Mouse (Mus musculus) inflammation-experienced regulatory T-cells, adult 6 months (primary cell): ENCODE data around the gene Rnf8. TPM values are rescaled to one million over a fixed set of nuclear protein-coding genes. Genes with fewer than 3 reads are reported as not detected.

Experiments used
- ATAC-seq: one replicate; pipeline ENCODE4 v1.8.0; 2017
- polyA plus RNA-seq, 3 experiments: library from polyadenylated mRNA; unstranded; fragments of 100-300 nt; shearing (Covaris generic); gene quantifications; one replicate each; pipeline ENCODE4 v1.2.1; 2017

Gene Rnf8
- polyA plus RNA-seq, 3 experiments from 2014 or later, result 24.6 to 27.5 (median 24.9) TPM

DNA sequence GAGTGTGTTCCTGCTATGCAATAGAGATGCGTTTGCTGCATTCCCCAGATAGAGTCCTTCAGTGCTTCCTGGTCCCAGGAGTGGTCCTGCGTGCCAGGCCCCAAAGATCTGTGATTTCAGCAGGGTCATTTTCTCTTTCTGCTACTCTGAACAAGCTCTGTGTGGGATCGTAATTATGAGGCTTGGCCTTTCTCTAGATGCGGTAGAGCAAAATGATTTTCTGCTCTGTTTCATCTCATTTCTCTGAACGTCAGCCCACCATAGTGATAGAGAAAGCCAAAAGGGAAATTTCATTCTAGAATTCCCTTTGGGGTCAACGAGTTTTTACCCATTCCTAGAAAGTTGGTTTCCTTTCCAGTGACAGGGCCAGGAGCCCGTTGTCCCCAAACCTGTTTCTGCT lies 67.7 kb downstream of the Rnf8 start:
- ATAC-seq, result no peak

DNA sequence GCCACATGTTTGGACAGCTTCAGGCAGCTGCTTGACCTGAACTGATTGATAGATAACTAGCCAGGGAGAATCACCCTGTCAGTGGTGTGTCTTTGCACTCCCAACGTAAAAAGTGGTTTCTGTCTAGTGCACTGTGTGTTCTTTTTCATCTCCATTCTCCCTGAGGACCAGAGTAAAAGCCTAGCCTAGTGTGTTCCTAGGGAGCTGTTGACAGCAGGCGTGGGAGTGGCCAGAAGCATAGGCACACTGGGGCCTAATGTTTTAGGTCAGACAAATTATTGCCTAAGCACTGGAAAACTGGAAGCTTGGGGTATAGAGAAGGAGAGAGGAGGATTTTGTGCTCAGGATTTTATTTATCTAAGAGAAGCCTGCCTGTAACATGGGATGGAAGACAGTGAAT lies 68.5 kb downstream of the Rnf8 start:
- no peak for ATAC-seq

DNA sequence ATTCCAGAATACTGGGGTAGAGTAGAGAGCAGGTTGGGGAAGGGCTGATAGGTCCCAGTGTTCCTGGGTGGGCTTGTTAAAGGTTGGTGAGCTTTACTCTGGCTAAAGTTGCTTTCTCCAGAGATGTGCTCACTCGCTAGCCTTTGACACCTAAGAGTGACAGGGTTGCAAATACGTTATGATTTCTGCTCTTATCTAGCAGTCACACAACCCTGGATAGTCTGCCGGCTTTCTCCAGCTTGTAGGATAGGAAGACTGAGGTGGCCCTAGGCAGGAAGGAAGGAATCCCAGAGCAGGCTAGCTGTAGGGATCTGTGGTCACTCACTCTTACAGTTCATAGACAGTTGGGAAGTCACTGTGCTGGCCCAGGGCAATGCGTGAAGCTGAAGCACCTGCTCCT lies 69.7 kb downstream of the Rnf8 start:
- no peak for ATAC-seq

DNA sequence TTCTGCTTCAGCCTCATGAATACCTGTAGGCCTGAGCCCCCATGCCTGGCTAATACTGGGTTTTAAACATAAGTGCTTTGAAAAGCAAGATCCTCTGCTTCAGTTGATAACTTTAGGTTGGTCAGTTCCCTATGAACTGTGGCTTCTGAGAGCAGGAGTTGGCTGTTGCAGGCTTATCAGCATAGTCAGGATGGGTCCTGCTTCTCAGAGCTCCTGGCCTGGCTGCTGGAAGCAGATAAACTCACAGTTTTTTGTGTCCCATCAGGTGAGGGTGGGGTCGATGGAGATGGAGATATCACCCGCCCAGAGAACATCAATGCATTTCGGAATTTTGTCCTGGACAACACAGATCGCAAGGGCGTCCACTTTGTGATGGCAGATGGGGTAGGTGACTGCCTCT lies 72.2 kb downstream of the Rnf8 start:
- no peak for ATAC-seq

DNA sequence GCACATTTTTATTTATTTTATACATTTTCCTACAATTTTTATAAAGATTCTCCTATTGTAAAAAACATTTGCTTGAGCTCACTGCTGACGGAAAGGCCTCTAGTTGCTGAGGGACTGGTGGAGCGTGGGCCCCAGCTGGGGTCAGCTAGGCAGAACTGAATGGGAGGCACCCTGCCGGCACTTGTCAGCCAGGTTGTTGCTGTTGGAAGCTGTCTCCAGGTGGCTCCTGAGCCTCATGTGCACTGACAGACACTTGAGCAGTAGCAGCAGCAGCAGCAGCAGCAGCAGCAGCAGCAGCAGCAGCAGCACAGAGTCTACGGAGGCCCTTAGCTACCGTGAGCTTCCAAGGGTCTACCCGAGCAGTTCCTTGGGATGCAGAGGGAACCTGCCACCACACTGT lies 72.8 kb downstream of the Rnf8 start:
- no peak for ATAC-seq

DNA sequence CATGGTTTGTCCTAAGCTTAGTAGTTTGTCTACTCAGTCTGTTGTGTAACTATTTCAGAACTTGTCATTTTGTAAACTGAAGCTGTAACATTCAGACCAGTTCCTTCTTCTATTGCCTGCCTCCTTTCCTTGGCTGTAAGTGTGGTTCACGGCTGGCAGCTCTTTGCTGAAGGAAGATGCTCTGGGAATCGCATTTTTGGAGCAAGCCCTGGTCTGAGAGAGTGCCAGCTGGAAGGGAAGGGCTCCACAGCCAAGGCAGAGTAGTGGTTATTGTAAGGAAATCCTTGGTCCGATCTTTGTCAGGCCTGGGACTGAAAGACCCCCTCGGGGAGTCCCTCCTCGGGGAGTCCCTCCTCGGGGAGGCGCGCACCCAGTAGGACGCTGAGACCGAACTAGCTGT lies 74.0 kb downstream of the Rnf8 start:
- no peak for ATAC-seq

DNA sequence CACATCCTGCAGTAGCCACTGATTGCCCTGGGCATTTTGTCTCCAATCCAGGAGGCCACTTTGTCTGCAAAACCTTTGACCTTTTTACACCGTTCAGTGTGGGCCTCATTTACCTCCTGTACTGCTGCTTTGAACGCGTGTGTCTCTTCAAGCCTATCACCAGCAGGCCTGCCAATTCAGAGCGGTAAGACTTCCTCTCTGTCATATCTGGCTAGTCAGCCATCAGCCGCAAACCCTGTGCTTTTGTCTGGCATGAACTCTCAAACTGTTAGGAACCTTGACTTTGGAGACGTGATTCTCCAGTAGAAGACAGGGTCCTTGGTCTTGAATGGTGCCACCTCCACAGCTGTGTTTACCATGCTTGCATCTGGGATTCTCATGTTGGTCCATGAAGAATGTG lies 75.7 kb downstream of the Rnf8 start:
- ATAC-seq, result no peak

DNA sequence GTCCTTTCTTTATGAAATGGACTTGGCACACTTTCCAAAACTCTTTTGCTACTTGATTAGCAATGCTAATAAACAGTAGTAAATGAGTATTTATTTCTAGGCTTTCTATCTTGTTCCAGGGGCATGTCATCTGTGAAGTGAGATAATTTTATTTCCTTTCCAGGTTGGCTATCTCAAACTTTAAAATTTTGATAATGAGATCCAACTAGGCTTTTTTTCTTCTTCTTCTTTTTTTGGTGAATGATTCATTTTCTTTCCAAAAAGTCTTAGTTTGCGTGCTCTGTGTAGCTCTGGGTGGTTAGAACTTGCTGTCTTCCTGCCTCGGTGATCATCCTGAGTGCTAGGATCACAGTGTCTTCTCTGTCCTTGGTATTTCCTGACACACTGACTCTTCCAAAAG lies 78.2 kb downstream of the Rnf8 start:
- no peak for ATAC-seq

DNA sequence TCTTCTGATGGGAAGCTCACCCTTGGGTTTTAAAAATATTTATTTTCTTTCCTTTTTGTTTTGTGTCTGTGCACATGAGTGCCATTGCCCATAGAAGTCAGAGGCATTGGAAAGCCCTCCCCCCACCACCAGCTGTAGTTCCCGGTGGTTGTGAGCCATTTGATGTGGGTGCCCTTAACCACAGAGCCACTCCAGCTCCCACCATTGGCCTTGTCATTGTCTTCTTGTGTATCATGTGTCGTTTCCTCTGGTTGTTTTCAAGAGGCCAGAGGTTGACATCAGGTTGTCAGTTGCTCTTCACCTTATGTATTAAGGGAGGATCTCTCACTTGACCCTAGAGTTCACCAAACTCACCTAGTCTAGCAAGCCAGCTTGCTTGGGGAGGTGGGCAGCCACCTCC lies 79.0 kb downstream of the Rnf8 start:
- ATAC-seq, result peak; percentile 17

DNA sequence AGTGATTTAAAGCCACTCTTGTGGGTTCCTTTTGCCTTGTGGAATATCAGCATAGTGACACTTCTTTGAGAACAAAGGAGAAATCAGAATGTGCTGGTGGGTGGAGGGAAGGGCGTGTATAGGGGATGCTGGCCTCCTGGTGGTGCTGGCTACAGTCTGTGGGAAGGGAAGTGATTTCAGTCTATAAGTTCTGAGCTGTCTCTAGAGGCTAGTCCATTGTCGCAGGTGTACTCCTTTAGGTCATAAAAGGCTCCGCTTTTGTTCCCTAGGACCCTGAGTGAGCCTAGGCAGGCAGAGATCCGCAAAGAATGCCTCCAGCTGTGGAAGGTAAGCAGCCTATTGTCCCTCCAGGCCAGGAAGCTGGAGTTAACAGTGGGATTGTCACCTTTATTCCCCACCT lies 79.9 kb downstream of the Rnf8 start:
- ATAC-seq, result no peak

Other genes with a start within 250 kb of the Rnf8 start
- 100 to 1,000 TPM; 255 to 344 (median 288) TPM for gene Pim1, start 124.0 kb upstream of the Rnf8 start, polyA plus RNA-seq
- gene Gm17657, start 65.2 kb upstream of the Rnf8 start, polyA plus RNA-seq, result under 1 TPM in 2 of 3 experiments, not detected in 1; 0.23 to 0.39 TPM
- 10 to 100 TPM in 2 of 3 experiments, 1 to 10 TPM in 1; 9.0 to 11.5 (median 11.4) TPM for gene Tbc1d22b, start 65.0 kb upstream of the Rnf8 start, polyA plus RNA-seq
- 1 to 10 TPM in 2 of 3 experiments, not detected in 1; 1.1 to 1.3 TPM for gene Tmem217, start 62.4 kb upstream of the Rnf8 start, polyA plus RNA-seq
- gene Gm28043, start 86 bp downstream of the Rnf8 start, polyA plus RNA-seq, result 1 to 10 TPM; 3.7 to 4.4 (median 4.1) TPM
- gene Cmtr1, start 45.8 kb downstream of the Rnf8 start, polyA plus RNA-seq, result 100 to 1,000 TPM in 1 of 3 experiments, 10 to 100 TPM in 2; 83.4 to 107 (median 98.4) TPM
- gene Ccdc167, start 102.3 kb downstream of the Rnf8 start, polyA plus RNA-seq, result 10 to 100 TPM in 1 of 3 experiments, 1 to 10 TPM in 2; 5.5 to 12.3 (median 8.5) TPM